Mouse (Mus musculus) T-cell, adult 2 months (primary cell): ENCODE data around the gene Ppp1r12c.

Source experiments
- DNase-seq: peaks from one replicate; pipeline ENCODE4 v3.0.0; 2022; ENCODE audit warnings: low spot score

The Ppp1r12c gene

DNA sequence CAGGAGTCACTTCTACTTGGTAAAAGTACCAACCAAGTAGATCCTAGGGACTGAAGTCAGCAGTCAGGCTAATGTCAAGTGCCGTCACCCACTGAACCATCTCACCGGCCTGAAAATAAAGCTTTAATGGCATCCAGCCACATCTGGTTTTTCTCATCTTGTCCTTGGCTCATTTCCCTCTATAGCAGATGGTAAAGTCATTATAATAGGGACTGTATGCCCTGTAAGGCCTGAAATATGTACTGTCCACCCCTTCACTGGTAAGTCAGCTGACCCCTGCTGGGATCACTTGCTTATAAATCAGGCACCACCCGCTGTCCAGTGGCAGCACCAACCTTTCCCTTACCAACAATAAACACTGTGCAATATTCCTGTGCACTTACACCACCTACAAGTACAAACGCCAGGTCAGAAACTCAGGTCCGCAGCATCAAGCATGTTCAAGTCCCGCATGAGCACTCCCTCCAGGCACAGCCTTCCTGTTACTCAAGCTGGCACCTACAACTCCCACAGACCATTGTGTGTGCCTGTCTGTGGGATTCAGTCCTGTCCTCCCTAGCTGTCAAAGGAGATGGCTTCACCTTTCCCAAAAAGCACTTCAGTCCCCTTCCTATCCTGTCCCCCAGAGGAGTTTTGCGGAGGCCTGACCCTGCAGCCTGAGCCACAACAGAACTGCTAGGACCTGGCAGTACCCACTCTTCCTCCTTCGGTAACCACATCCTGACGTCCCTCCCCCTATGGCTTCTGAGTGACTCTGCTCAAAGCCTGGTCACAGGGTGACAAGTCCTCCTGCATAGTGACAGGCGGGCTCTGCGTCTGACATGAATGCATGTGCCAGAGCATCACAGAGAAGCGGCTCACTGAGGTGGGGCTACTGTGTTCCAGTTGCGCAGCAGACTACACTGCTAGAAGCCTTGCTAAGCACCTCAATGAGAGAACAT lies 8.9 kb downstream of the Ppp1r12c start:
- peak; percentile 71 for DNase-seq

DNA sequence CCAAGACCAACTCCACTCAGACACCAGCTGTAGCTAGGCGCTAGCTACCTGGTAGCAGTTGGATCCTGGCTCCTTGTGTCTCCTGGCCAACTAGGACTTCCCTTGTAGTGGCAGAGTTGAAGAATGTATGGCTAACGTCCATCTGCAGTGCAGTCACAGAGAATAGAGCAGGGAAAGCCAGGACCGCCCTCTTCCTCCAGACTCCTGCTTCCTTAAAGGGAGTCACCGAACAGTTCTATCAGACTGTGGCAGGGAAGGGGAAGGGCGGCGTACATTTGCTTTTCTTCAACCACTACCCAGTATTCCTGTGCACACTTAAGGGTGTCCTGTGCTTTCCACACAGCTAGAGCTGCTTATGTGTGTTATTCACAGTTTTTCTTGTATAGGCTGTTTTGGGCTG lies 10.2 kb downstream of the Ppp1r12c start:
- DNase-seq: no peak

DNA sequence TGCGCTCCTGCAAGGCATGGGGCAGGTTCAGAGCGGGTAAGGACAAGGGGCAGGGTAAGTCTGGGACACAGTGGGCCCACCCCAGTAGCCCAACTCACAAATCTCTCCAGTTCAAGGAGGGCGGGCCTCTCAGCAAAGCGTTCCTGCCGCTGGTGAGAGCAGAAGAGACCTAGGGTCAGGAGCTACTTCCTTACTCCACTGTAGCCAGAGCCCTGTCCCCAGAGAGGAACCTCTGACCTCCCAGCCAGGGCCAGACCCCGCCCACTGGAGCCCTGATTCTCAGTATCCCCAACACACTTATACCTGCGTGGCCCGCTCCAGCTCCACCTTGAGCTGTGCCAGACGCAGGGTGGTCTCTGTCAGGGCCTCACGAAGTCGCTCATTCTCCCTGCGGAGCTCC lies 19.2 kb downstream of the Ppp1r12c start:
- no peak for DNase-seq

DNA sequence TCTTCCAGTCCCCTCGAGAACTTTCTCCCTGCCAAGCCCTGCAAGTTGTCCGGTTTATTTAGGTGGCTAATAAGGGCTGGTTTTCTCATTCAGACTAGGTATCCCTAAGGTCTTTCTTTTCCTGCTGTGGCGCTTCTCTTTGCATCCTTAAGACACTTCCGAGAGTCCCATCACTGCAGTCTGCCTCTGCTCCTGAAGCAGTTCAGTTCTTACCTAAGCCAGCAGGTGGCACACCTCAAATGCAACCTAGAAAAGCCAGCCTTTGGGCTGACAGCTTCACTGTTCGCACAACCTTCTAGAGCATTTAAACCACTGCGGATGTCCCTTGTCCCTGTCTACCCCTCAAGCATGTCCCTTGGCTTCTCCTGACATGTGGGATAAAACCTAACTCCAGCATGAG lies 21.8 kb downstream of the Ppp1r12c start:
- DNase-seq: peak; percentile 43

DNA sequence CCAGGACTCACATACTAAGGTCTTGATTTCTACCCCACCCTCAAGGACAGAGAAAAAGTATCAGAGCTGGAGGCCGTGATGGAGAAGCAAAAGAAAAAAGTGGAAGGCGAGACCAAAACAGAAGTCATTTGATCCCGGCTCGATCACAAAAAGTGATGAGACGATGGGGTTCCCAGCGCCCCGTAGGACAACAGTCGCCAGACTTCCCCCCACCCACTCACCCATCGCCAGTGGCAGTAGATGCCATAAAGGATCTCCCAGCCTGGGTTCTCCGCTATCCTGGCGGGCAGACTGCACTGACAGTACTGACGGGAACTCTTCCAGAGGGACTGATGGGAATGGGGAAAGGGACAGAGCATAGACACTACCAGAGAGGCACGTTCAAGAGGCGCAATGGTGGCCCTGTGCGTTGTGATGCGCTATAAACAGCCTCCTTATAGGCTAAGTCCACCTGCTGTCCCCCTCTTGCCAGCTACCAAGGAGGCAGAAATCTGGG lies 22.6 kb downstream of the Ppp1r12c start:
- no peak for DNase-seq

DNA sequence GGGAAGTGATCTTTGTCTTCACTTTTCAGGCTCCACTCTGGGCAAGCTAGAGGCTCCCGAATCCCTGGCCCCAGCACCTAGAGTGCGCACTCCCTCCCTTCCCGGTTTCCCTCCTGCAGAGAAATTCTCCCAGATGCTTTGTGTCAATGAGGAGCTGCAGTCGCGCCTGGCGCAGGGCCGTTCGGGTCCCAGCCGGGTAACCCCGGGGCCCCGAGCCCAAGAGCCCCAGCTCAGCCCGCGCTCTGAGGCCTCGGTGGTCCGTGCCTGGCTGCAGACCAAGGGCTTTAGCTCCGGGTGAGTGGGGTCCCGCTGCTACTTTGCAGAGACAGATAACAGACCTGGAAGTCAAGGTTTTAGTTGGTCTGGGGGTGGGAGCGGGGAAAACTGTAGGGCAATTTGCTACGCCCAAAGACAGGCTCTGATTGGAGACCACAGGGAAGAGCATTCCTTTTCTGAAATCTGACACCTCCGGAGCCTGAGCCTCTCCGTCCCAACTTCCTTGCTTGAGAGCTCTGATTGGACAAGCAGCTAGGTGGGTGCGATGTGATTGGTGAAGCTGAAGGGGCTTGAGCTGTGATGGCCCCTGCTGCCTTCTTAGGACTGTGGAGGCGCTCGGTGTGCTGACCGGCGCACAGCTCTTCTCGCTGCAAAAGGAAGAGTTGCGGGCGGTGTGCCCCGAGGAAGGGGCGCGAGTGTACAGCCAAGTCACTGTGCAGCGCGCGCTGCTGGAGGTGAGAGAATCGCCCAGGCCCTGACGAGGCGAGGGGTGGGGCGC lies 23.3 kb downstream of the Ppp1r12c start:
- no peak for DNase-seq

DNA sequence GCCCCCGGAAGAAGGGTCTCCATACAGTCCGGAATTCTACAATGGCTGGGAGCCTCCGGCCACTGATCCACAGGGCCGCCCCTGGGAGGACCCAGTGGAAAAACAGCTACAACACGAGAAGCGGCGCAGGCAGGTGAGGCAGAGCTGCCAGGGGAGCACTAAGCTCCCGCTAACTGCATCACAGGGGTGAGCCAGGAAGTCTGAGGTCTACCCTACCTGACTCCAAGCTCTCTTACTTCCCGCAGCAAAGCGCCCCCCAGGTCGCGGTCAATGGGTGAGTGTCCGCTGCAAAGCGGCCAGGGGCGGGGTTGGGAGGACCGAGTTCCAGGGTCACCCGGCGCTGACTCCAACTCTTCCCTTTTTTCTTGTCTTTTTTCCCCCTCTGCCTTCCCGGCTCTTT lies 27.5 kb downstream of the Ppp1r12c start:
- no peak for DNase-seq

DNA sequence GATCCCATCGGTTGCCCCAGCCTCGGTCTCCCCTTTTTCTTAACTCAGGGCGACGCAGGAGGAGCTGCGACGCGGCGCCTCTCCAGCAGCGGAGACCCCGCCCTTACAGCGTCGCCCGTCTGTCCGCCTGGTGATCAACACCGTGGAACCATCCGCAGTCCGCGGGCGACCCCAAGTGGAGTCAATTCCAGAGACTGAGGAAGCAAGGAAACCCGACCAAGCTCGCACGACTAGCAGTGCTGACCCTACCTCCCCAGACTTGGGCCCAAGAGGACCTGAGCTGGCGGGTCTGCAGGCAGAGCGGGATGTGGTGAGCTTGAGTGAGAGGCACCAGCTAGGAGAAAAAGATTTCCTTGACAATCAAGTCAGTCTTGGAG lies 30.3 kb downstream of the Ppp1r12c start:
- DNase-seq: peak; percentile 36

DNA sequence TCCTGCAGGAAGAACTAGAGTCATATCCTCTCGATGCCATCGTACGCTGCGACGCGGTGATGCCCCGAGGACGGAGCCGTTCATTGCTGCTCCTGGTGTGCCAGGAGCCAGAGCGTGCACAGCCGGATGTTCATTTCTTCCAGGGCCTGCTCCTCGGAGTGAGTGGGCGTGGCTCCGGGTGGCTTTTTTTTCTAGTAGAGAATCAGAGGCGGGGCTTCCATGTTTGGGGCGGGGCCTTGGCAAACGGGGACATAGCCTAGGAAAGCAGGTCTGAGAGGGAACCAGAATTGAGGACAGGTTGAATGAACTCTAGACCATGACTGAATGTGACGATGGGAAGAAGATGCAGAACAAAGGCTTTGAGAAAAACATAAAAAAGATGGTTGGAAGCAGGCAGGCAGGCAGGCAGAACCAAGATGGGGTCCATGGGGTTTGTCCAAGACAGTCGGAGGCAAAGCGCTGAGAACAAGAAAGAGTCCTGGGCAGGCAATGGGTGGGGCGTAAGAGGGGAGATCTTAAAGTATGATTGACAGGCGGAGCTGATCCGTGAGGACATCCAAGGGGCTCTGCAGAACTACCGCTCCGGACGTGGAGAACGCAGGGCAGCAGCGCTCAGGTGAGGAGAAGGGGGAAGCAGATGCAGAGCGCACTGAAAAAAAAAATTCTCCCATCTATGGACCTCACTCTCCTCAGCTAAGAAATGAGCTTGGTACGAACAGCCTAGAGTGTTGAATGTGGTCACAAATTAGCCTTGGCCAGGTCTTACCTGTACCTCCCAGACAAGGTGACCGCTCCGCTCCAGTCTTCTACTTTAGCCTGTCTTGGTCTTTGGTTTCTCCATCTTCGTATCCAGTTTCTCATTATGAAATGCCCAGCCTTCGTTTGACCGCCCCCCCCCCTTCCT lies 31.0 kb downstream of the Ppp1r12c start:
- peak; percentile 25 for DNase-seq

DNA sequence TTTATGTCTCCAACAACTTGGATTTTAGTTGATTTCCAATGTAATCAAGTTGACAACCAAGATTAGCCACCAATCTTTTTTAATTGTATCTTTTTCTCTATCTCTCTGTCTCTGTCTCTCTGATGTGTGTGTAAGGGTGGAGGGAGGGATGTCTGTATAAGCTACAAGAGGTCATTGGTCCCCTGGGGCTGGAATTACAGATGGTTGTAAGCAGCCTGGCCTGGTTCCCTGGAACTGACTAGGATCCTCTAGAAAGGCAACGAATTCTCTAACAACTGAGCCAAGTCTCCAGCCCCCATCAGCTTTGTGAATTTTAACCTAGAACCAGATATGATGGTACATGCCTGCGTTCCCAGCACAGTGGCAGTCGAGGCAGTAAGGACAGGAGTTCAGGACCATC lies 33.7 kb downstream of the Ppp1r12c start:
- no peak for DNase-seq

DNA sequence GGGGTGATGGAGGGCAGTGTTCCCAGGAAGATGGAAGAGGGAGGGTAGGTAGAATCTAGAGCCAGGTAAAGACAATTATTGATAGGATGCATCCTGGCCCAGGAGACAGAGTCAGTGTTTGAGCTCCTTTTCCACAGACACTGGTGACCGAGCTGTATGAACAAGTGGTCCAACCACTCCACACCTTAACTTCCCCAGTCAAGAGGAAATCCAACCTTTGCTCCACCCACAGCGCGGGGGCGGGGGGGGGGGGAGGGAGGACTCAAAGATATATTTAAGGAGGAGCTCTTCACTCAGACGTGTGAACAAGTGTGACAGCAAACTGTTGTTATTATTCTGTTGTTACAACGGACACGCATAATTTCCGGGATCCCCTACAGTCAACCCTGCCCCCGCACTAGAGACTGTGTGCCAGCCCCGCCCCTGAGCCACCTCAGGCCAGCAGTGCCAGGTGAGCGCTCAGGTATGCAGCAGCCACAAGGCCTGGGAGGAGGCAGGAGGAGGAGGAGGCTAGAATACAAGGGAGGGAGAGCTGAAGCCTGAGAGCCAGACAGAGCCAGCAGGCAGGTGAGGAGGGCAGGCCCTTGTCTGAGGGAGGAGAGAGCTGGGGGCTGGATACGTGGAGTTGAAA lies 37.2 kb downstream of the Ppp1r12c start:
- DNase-seq: peak; percentile 45

DNA sequence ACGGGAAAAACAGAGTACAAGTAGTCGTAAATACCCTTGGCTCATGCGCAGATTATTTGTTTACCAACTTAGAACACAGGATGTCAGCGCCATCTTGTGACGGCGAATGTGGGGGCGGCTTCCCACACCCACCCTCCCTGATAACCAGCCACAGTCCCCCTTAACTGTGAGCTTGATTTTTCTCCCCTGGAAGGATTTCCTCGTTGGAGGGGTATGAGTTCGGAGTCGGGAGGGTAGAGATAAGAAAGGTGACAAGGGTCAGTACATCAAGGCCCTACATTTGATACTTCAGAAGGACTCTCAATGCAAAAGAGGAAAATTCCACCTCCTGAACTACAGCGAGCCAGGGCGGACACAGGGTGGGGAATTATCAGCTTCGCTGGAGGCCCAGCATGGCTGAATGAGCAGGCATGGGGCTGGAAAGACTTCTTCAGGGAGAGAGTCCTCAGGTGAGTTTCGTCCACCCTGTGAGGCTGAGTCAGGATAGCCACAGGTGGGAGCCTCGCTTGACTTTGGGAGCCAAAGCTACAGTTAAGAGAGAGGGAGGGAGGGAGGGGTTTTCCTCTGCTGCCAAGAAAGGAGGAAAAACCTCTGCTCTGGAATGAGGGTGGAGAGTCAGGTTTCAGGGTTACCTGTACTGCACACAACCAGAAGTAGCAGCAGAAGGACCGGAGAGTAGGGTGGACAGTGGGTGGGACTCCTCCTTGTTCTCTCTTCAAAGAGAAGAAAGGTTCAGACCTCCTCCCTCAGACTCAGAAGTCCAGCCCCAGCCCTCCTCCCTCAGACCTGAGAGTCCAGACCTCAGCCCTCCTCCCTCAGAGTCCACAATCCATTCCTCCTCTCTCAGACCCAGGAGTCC lies 40.7 kb downstream of the Ppp1r12c start, which contains the start of gene Eps8l1:
TSS of gene Eps8l1 (plus strand) at position 99 of the 859 bp plus-strand sequence.
- DNase-seq: peak; percentile 16

DNA sequence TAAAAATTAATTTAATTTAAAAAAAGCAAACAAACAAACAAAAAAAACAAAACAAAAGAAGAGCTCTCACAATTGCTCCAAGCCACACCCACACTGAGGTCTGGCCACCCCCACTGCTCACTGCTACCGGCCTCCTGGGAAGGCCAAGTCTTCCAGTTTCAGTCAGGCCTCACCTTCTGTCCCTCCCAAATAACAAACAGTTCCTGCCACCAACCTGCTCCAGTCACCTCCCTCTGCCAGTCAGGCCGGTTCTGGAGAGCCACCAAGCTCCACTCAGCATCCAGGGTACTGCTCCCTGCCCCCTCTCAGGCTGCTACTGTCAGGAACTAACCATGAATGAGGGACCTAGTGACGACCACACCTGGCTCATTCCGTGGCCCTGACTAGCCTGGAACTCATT lies 48.8 kb downstream of the Ppp1r12c start:
- no peak for DNase-seq

DNA sequence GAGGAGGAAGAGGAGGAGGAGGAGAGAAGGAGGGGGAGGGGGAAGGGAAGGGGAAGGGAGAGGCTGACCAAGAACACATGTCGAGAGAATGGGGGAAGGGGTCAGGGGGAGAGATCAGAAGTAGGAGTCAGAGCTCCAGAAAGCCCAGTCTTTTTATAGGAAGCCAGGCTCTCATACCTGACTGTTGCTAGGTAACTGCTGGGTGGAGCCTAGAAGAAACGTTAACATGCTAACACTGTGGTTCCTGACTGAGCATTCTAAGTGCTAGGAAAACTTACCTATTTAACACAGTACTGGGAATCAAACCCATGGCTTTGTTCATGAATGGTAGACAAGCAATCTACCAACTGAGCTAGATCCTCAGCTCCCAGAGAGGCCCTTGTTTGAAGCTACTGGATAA lies 52.3 kb downstream of the Ppp1r12c start:
- no peak for DNase-seq

DNA sequence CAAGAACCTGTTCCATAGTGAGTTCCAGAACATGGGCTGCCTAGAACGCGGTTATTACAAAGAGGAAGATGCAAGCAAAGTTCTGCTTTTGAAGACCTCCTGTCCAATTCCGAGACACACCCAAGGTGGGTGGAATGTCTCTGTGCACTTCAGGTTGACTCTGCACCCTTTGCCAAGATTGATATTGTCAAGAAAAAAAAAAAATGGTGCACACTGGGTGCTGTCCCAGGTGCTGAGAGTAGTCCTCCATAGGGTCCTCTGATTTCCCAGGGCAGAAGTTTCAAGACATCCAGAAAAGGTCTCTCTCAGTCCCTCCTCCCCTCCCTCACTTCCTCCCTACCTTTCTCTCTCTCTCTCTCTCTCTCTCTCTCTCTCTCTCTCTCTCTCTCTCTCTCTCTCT lies 53.0 kb downstream of the Ppp1r12c start:
- DNase-seq: no peak

DNA sequence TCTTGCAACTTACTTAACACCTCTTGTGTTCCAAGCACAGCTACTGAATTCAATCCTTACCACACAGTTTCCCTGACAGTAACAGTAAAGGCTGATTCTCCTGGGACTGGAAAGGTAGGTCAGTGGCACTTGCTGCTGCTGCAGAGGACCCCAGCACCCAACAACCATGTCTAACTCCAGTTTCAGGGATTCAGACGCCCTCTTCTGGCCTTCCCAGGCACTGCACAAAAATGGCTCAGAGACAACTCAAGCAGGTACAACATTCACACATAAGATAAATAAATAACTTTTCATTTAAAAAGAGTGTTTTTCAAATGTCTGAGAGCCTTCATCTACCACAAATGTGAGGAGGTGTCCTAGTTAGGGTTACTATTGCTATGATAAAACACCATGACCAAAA lies 54.3 kb downstream of the Ppp1r12c start:
- DNase-seq: no peak

DNA sequence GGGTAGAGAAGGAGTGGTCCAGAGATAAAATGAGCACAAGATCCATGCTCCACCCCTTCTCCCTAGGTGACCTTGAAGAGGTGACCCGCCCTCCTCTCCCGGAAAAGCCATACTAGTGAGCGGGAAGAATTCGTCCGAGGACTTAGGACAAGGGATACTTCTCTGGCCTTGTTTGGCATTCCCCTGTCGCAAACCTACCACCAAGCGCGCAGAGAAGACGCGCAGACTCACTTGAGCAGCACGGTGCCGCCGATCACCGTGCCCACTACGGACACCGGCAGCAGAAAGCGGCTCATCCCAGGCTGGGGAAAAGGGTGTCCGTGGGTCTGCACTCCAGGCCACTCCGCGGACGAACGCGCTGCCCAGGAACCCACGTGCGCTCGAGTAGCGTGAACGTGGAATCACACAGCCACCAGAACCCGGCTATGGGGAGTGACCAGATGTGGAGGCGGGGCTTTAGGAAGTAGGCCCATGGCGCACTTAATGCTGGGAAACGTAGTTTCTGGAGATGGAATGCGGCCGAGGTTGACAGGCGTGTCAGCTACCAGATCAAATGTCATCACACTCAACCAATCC lies 56.2 kb downstream of the Ppp1r12c start, which contains the start of gene Rdh13:
TSS of gene Rdh13 (minus strand) at position 434 of the 576 bp plus-strand sequence.
- peak; percentile 84 for DNase-seq

DNA sequence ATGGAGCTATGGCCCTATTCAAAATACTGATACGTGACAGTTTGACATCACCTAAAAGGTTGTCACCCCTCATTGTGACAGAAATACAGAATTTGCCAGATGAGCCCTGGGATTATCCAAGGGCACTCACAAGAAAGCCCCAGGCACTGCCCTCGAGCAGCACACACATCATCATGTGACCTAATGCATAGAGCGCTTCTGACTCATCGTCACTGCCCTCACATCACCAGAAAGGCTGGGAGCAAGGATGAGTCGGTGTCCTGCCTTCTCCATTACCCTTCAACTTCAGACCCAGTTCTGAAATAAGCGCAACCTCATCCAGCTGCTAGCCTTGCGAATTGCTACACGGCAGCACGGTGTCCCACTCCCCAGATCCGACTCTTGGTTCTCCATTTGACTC lies 60.9 kb downstream of the Ppp1r12c start:
- DNase-seq: no peak

DNA sequence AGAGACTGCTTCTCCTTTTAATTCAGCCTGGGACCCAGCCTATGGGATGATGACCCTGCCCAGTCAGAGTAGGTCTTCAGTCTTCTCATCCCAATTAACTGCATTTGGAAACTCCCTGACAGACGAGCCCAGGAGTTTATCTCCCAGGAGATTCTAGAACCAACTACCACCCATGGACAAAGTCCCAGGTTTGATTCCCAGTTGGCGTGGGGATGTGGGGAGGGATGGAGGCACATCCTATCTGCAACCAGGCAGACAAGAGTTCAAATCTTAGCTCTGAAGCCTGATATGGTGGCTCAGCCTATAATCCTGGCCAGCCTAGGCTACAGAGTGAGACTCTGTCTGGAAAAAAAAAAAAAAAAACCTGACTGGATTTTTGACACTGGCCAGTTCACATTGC lies 63.8 kb downstream of the Ppp1r12c start:
- DNase-seq: no peak

DNA sequence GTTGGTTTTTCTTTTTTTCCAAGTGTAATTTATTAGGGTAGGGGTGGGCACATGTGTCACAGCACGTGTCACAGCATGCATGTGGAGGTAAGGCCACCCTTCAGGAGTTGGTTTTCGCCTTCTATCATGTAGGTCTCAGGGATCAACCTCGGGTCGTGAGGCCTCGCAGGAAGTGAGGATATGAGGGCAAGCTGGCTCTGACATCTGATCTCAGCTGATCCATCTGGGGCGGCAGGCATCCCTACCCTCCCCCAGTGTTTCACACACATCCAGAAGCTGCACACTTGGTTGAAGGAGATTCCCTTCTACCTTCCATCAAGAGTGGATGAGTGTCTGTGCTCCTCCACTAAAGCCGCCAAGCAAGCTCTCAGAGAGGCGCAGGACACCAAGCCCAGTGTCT lies 69.5 kb downstream of the Ppp1r12c start:
- no peak for DNase-seq
